Mouse (Mus musculus): ENCODE results near the gene Rsph9. TPM values are rescaled to one million over a fixed set of nuclear protein-coding genes. Genes with fewer than 3 reads are reported as not detected.

The Rsph9 gene
- total and polyA plus RNA-seq, 3 experiments: 0.29 TPM; not detected in 2

GRCm38 (mm10) chr17:46119641-46120040 lies 24.4 kb downstream of the Rsph9 start:
- Histone ChIP-seq H3K27ac (ENCODE audit: control insufficient read depth, low read depth, low read length) (no peak overlapping the region), H3K9me3 (replicated peaks; ENCODE audit: insufficient read depth, low read length) (no peaks in the 10 kb centered on the region), H3K36me3 (ENCODE audit: control insufficient read depth in 1 of 2, insufficient read depth in 2 of 2, low read length in 2 of 2) (peaks cover 0 to 6% of the 10 kb centered on the region in 2 experiments; a peak in 2 of 4 replicates), H3K9ac (ENCODE audit: control insufficient read depth, low read depth, low read length, poor library complexity, severe bottlenecking) (no peak overlapping the region), H3K4me1 (ENCODE audit: control insufficient read depth in 1 of 2, insufficient read depth in 2 of 2, low read length in 2 of 2) (no peaks in the 10 kb centered on the region), H3K4me3 (ENCODE audit: control insufficient read depth in 1 of 2, insufficient read depth in 1 of 2, low read depth in 2 of 2, low read length in 2 of 2) (no peak overlapping the region), H3K79me2 (ENCODE audit: control insufficient read depth, insufficient read depth, low read length, poor library complexity) (peaks cover 12% of the 10 kb centered on the region; the same call in 1 of the 2 replicates), H3K27me3 (ENCODE audit: control insufficient read depth in 1 of 2, insufficient read depth in 2 of 2, low read length in 2 of 2) (no peaks in the 10 kb centered on the region)
- no peak for TF ChIP-seq ZC3H11A (IDR thresholded peaks at IDR 0.05; ENCODE audit: low read depth, low read length)
- TF ChIP-seq MAFK (IDR thresholded peaks at IDR 0.05; ENCODE audit: borderline replicate concordance, low read depth, low read length): no peak
- no peak for TF ChIP-seq ZMIZ1 (IDR thresholded peaks at IDR 0.05; ENCODE audit: low read depth, low read length)
- no peak for TF ChIP-seq TCF12 (IDR thresholded peaks at IDR 0.05; ENCODE audit: low read depth, low read length)
- no peak for TF ChIP-seq RCOR1 (IDR thresholded peaks at IDR 0.05; ENCODE audit: low read depth, low read length)
- TF ChIP-seq TBP (IDR thresholded peaks at IDR 0.05; ENCODE audit: low read depth, low read length): no peak
- TF ChIP-seq BHLHE40 (IDR thresholded peaks at IDR 0.05; ENCODE audit: borderline replicate concordance, low read depth, low read length): no peak
- TF ChIP-seq RAD21 (IDR thresholded peaks at IDR 0.05; ENCODE audit: low read depth, low read length): no peak
- no peak for TF ChIP-seq CHD1 (IDR thresholded peaks at IDR 0.05; ENCODE audit: low read depth, low read length)
- no peak for TF ChIP-seq ELF1 (IDR thresholded peaks at IDR 0.05; ENCODE audit: low read depth, low read length)
- TF ChIP-seq GABPA (IDR thresholded peaks at IDR 0.05; ENCODE audit: low read depth, low read length): no peak
- no peak for TF ChIP-seq TAL1 (IDR thresholded peaks at IDR 0.05; ENCODE audit: low read length)
- no peak for TF ChIP-seq E2F4 (IDR thresholded peaks at IDR 0.05; ENCODE audit: borderline replicate concordance, low read depth, low read length)
- no peak for TF ChIP-seq USF2 (IDR thresholded peaks at IDR 0.05; ENCODE audit: borderline replicate concordance in 1 of 2, insufficient read depth in 1 of 2, low read depth in 1 of 2, low read length in 2 of 2)
- no peak for TF ChIP-seq EP300 (IDR thresholded peaks at IDR 0.05; ENCODE audit: low read depth in 1 of 2, low read length in 2 of 2)
- no peak for TF ChIP-seq USF1 (IDR thresholded peaks at IDR 0.05; ENCODE audit: low read depth, low read length)
- TF ChIP-seq NELFE (IDR thresholded peaks at IDR 0.05; ENCODE audit: low read depth, low read length): no peak
- DNase-seq (ENCODE audit: low read depth, low spot score): no peak

- H3K79me2 ChIP-seq (ENCODE audit: control insufficient read depth, insufficient read depth, low read length, poor library complexity): peaks cover 16% of the 10 kb centered on the region
- H3K36me3 ChIP-seq (ENCODE audit: control insufficient read depth in 1 of 2, insufficient read depth in 2 of 2, low read length in 2 of 2): peaks cover 0 to 6% of the 10 kb centered on the region in 2 experiments; a peak in 2 of 4 replicates
Measured at GRCm38 (mm10) chr17:46118423-46118850, 25.6 kb downstream of the Rsph9 start.

More at GRCm38 (mm10) chr17:46118423-46118850, 25.6 kb downstream of the Rsph9 start:
- H3K4me3 ChIP-seq (ENCODE audit: control insufficient read depth in 1 of 2, insufficient read depth in 1 of 2, low read depth in 2 of 2, low read length in 2 of 2): no peak overlapping the region
- DNase-seq (ENCODE audit: low read depth, low spot score): no peak
- H3K27me3 ChIP-seq (ENCODE audit: control insufficient read depth in 1 of 2, insufficient read depth in 2 of 2, low read length in 2 of 2): no peaks in the 10 kb centered on the region
- no peaks in the 10 kb centered on the region for H3K9me3 ChIP-seq (replicated peaks; ENCODE audit: insufficient read depth, low read length)
- H3K4me1 ChIP-seq (ENCODE audit: control insufficient read depth in 1 of 2, insufficient read depth in 2 of 2, low read length in 2 of 2): no peaks in the 10 kb centered on the region
- TF ChIP-seq RAD21 (IDR thresholded peaks at IDR 0.05; ENCODE audit: low read depth, low read length) (no peak), ZMIZ1 (IDR thresholded peaks at IDR 0.05; ENCODE audit: low read depth, low read length) (no peak), CHD2 (IDR thresholded peaks at IDR 0.05; ENCODE audit: low read length) (no peak), ETS1 (IDR thresholded peaks at IDR 0.05; ENCODE audit: low read depth, low read length) (no peak), BHLHE40 (IDR thresholded peaks at IDR 0.05; ENCODE audit: borderline replicate concordance, low read depth, low read length) (no peak), ZNF384 (IDR thresholded peaks at IDR 0.05; ENCODE audit: low read depth, low read length) (no peak), MYB (IDR thresholded peaks at IDR 0.05; ENCODE audit: low read depth, low read length) (no peak), MXI1 (IDR thresholded peaks at IDR 0.05; ENCODE audit: low read depth, low read length) (no peak), MAZ (IDR thresholded peaks at IDR 0.05; ENCODE audit: low read depth, low read length) (no peak), RCOR1 (IDR thresholded peaks at IDR 0.05; ENCODE audit: low read depth, low read length) (no peak)
- no peak overlapping the region for H3K9ac ChIP-seq (ENCODE audit: control insufficient read depth, low read depth, low read length, poor library complexity, severe bottlenecking)
- no peak overlapping the region for H3K27ac ChIP-seq (ENCODE audit: control insufficient read depth, low read depth, low read length)
